Mouse (Mus musculus) hindbrain, embryonic 16.5 days (tissue): Measurements from ENCODE around the gene Kcnip4. TPM values are rescaled to one million over a fixed set of nuclear protein-coding genes. Genes with fewer than 3 reads are reported as not detected.

ENCODE experiments used
- ATAC-seq: fragments of 200-750 bp; cut with Nextera tagmentation; 2 replicates; pipeline ENCODE4 v1.8.0; 2017; ENCODE audit warnings: moderate TSS enrichment, moderate library complexity
- H3K27ac ChIP-seq: fragments of 300-500 bp; sonication (generic); 2 replicates; pipeline ENCODE4 v1.5.1; 2014; ENCODE audit warnings: low read depth, mild to moderate bottlenecking, control low read depth, low read length, moderate library complexity
- H3K27me3 ChIP-seq: fragments of 300-500 bp; sonication (generic); replicated peaks from 2 replicates; pipeline ENCODE4 v1.6.1; 2014; ENCODE audit warnings: low read length; ENCODE audit not compliant: control insufficient read depth, insufficient read depth
- H3K36me3 ChIP-seq: fragments of 300-500 bp; sonication (generic); 2 replicates; pipeline ENCODE4 v1.6.1; 2014; ENCODE audit warnings: mild to moderate bottlenecking, low read length, moderate library complexity, mixed read lengths; ENCODE audit not compliant: control insufficient read depth, insufficient read depth
- H3K4me1 ChIP-seq: fragments of 300-500 bp; sonication (generic); 2 replicates; pipeline ENCODE4 v1.6.1; 2014; ENCODE audit warnings: low read depth, low read length; ENCODE audit not compliant: control insufficient read depth, insufficient read depth
- H3K4me2 ChIP-seq: fragments of 300-500 bp; sonication (generic); 2 replicates; pipeline ENCODE4 v1.6.1; 2014; ENCODE audit warnings: mild to moderate bottlenecking, low read length, control low read depth, moderate library complexity
- H3K4me3 ChIP-seq: fragments of 300-500 bp; sonication (generic); 2 replicates; pipeline ENCODE4 v1.5.1; 2014; ENCODE audit warnings: mild to moderate bottlenecking, low read length, control low read depth, moderate library complexity
- H3K9ac ChIP-seq: fragments of 300-500 bp; sonication (generic); 2 replicates; pipeline ENCODE4 v1.6.1; 2014; ENCODE audit warnings: low read depth, mild to moderate bottlenecking, control low read depth, low read length, moderate library complexity
- H3K9me3 ChIP-seq: fragments of 300-500 bp; sonication (generic); 2 replicates; pipeline ENCODE4 v1.6.1; 2014; ENCODE audit warnings: mild to moderate bottlenecking, low read length, moderate library complexity; ENCODE audit not compliant: control insufficient read depth
- WGBS: fragments of 180-500 bp; shearing (Covaris S2); extraction: QIAGEN DNeasy Blood & Tissue Kit; methylation state at CpG from one replicate; pipeline ENCODE4 v1.1.7; 2014; 5-methylcytosine and 5-hydroxymethylcytosine counted together
- polyA plus RNA-seq: library from polyadenylated mRNA; unstranded; fragments of >200 nt; fragmentation: Nextera tagmentation; extraction: Ambion mirVana; gene quantifications from 2 replicates; pipeline ENCODE4 v1.2.1, GENCODE M21; 2015

Gene Kcnip4
- polyA plus RNA-seq, 1 experiment from 2014 or later = 23.5 TPM

DNA sequence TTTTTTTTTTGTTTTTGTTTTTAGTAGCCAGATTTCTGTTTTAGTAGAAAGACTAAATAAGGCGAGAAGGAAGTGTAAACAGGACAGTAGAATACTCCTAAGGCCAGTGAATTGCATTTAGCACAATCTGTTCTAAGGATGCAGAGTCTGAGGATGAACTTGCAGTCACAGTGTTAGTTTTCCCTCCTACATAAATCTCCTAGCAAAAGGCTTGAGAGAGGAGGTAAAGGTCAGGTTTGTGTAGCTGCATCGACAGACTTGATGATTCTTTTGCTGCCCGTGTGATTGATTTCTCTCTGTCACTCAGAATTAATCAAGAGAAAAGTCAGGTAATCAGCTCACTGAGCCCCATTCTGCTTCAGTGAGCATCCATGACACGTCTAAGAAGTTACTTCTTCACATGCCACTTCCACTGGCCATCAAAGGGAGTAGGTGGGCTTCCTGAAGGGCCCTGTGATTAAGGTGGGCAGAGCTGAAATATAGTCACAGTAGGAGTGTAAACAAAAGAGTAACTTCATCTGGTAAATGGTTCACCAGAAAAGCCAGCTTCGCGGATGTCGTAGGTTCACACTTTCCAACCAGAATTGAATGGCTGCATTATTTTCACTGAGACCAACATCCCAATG lies 1183.8 kb downstream of the Kcnip4 start:
- no peak for ATAC-seq
- Histone ChIP-seq H3K36me3 (no peaks in the 10 kb centered on the region), H3K27ac (no peak overlapping the region), H3K9ac (no peak overlapping the region), H3K9me3 (no peaks in the 10 kb centered on the region), H3K4me3 (no peak overlapping the region), H3K4me2 (no peak overlapping the region), H3K27me3 (no peaks in the 10 kb centered on the region; the same call in 1 of the 2 replicates), H3K4me1 (no peaks in the 10 kb centered on the region)
- WGBS = 61% methylated on average over 7 of the region's 7 CpGs
